Mouse (Mus musculus) adrenal gland, adult 2 months (tissue): Measurements from ENCODE around the gene Exoc4. TPM values are rescaled to one million over a fixed set of nuclear protein-coding genes. Genes with fewer than 3 reads are reported as not detected.

ENCODE experiments used
- DNase-seq: peaks from one replicate; pipeline ENCODE4 v3.0.0; 2021
- long read RNA-seq: library from polyadenylated mRNA; stranded (forward); transcript quantifications from one replicate; pipeline ENCODE4 v2.0.0, GENCODE M21; 2021
- polyA plus RNA-seq: library from polyadenylated mRNA; depleted of rRNA; stranded (reverse); fragments of >200 nt; gene quantifications from 2 replicates; pipeline ENCODE4 v1.2.3, GENCODE M21; 2012; rRNA removed
- total RNA-seq, 2 experiments: library from RNA; stranded (reverse); gene quantifications; 2 replicates each; pipeline ENCODE4 v1.2.3; 2021

Exoc4 gene
- total RNA-seq = 10 to 100 TPM; 40.4 to 42.4 TPM
- 3.5 and 6.0 TPM in 2 replicates for polyA plus RNA-seq
- long read RNA-seq, full-length matches to known transcripts = 4 of 6 reads
- long read RNA-seq, partial matches to known transcripts = 0 of 6 reads
- long read RNA-seq, other reads (novel, unspliced or antisense) = 2 of 6 reads

DNA sequence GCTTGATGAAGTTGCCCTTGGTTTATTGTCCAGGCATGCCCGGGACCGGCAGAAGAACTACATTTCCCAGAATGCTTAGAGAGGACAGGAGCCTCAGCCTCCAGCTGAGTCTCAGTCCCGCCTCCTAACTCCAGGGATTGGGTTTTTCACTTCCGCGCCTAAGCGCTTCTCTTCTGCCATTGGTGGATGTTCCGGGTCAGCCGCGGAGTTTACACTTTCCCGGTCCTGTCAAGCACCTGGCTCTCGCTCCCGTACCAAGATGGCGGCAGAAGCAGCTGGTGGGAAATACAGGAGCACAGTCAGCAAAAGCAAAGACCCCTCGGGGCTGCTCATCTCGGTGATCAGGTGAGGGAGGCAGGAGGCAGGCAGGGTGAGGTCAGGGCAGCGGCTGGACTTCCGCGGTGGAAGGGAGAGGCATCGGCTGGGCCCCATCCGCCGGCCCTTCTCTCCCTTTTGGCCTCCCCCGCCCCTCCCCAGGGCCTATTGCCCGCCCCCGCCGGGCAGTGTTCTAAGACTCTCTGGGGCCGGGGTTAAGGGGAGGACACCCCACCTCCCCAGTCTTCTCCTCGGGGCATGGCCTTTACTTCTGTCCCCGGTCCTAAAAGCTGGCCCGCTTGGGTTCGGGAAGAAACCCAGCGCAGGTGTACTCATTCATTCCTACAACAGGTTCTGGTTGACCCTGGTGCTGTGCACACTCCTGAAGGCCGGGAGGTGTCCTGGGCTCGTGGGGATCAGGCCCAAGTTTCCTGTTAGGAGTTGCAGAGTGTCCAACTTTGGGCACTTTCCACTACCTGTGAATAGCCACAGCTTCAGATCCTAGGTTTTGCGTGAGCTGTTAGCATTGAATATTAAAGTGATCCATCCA is at the start of gene Exoc4:
TSS of gene Exoc4 (plus strand) at position 192 of the 865 bp plus-strand sequence.
- peak; percentile 97 for DNase-seq

DNA sequence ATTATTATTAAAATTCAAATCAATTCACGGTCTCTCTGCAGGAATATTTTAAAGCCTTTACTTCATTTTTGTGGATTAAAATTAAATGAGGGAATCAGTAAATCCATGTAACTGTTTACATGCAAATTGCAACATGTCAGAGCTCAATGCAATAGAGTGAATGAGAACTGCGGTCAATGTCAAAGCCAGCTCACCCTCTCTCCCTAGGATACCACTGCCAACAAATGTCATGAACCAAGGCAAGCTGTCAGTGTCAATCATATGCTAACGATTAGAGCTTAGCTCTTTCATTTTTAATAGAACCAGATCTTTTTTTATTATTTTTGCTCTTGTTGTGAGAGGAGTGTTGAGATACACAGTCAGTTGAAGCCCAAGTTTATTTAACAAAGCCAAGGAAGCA is 30.1 kb upstream of the Exoc4 start:
- DNase-seq = peak; percentile 10

DNA sequence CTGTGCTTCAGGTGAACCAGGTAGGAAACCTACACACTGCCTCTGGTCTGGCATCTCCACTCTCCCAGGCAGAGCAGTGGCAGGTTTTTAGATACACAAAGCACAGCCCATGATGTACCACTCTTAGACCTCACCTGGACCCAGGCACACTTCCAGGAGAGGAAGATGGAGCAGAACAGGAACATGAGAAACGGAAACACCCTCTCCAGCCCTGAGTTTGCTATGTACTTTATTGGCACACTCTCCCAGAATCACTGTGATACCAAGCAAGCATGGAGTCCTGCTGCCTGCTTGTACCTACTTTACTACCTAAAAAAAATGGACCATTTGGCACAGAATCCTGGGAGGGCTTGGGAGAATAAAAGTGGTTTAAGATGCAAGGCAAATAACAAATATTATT is 22.2 kb upstream of the Exoc4 start:
- DNase-seq = no peak

DNA sequence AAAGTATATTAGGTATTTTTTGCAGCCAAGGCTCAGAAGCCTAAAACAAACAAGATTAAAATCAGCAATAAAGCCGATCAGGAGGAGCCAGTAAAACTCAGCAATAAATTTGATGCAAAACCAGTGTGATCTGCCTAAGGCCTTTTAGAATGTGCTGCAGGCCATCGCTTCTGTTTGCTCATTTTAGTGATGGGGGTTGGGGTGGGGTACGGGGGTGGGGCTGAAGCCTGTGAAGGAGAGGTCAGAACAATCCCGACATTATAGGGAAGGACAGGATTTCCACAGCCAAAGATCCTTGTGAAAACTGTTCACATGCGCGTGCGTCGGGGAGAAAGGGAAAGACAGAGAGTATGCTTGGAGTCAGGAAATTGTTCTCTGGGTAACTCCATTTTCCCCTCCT is 21.5 kb upstream of the Exoc4 start:
- DNase-seq = no peak

DNA sequence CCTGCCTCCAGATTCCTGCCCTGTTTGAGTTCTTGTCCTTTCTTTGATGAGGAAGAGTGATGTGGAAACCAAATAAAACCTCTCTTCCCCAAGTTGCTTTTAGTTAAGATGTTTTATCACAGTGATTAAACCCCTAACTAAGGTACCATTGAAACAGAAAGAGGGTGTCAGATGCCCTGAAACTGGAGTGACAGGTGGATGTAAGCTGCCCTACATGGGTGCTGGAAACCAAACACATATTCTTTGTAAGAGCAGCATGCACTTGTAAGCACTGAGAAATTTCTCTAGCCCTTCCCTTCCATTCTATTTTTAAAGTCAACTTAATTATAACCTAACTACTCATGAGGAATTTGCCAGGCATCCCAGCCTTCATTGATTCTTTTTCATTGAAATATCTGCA is 7.6 kb upstream of the Exoc4 start:
- no peak for DNase-seq

DNA sequence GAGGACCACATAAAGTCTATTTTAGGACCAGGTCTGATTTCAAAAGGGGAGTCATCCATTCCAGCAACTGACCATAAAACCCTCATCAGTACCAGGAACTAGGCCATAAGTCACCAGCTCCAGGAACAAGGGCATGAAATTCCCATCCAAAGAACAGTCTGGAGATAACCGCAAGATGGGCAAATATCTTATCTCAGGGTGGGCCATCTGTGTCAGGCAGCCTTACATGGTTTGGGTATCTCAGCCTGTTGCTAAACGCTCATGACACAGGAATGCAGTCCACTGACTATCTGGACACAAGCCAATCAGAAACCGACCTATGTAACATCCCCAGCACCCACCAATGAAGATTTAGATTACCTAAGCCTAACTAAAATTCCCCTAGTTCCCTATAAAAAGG is 4.3 kb upstream of the Exoc4 start:
- DNase-seq = no peak

DNA sequence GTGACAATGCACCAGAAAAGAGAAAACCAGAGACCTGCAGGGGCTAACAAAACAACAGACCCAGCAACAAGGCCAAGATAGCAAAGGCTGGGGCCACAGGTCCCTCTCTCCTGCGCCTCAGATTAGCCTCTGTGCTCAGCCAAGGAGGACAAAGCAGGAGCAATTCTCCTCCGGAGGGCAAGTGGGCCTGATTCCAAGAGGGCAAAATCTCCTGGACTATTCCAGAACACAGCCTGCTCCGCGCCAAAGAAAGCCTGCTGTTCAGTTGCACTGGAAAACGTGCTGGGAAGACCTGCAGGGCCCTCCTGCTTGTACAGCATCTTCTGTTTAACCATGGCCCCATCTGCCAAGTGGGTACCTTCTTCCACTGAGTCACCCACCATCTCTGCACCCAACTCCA is 1.7 kb upstream of the Exoc4 start:
- no peak for DNase-seq

DNA sequence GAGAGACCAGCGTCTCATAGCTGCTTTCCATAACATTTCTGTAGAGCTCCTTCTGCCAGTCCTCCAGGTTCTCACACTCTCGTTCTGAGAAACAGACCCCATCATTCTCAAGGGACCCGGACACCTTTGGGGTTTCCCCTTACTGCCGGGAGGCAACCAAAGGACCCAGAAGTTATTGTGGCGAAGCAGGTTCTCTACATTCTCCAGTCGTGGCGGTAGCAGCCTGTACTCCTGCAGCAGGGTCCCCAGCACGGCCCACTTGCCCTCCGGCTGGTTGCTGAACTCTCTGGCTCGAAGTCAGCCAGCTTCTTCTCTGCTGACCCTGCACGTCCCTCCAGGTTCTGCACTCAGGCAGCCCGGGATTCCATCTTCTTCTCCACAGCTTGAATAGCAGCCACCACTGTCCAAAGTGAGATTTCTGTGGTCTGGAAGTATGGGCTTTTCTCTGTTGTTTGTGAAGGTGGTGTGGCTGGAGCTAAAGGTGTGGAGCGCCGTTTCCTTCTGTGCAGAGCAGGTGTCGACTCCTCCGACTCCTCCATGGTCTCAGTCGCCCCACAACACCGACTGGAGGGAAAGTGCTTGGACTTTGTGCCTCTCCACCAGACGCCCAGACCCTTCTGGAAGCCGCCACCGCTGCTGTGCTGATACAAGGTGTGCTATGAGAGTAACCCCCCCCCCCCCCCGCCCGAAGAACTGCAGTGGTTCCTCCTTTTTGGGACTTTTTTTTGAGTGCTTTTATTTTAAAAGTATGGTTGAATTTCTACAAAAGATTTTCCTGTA is 1.1 kb upstream of the Exoc4 start:
- no peak for DNase-seq

DNA sequence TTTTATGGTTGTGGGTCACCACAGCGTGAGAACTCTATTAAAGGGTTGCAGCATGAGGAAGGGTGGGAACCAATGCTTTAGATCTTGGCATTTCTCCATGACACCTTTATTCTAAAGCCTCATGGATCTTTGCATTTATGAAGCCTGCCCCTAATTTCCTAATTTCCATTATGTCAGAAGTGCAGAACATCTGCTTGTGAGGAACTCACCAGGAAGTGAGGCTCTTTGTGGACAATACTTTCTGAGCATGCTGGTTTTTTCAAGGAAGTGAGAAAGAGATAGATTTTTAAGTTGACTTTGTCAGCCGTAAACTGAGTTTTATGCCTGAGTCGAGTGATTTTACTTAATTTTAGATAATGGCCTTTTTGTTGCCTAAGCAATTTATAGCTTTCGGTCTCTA is 7.8 kb downstream of the Exoc4 start:
- no peak for DNase-seq

DNA sequence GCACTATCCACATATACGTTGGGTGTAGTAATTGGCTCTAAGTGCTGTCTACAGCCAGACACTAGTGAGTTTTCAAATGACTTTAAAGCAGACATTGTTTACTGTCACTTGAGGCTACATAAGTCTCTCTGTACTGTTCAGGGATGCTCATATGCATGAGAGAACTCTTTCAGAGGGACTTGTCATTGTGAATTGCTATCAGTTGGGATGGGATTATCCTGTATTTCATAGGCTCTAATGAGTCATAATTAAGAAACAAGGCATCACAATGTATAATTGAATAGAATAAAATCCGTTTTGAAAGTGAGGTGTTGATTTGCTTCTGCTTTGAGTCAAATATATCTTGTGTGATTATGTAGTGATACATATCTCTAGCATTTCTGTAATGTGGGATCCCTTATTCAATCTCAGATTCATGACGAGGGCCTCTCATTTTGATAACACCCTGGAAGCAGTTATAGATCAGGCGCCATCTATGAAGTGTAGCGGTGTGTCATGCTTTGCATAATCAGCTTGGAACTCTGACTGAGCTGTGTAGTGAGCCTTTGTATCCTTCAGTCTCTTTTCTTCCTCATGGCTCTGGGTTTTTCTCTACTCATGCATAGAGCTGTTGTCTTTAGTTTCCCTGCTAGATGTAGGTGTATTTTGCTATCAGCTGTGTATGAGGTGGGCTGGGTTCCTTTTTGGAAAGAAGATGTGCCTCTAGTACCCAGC is 8.3 kb downstream of the Exoc4 start:
- no peak for DNase-seq

DNA sequence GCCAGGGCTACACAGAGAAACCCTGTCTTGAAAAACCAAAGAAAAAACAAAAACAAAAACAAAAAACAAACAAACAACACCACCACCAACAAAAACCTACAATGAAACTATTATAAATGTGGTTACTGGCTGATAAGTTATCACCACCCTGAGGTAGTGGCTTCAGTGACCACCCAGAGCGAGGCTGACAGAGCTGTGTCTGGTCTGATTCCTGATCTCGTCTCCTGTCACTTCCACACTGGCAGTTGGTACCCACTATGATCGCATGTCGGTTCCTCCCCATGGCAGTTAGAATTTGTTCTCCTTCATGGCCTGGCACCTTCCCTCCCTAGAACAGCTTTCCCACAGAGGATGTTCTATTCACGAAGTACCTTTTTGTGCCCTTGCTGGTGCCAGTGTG is 11.0 kb downstream of the Exoc4 start:
- no peak for DNase-seq

DNA sequence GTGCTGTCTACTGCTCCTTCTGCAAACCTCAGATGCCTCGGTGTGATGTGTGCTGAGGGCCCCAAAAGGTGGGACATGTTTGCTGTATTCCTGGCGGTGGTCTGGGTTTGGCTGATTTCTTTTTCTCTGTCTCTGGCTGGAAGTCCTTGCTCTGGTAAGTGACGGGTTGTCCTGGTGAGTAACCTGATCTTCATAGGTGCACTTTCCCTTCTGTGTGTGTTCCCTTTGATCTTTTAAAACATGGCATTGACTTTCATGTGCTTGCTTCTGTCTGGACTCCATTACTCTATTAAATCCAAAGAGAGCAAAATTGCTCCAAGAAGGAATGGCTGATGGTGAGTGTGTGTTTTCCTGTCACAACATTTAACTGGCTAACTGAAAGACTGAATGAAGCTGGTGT is 12.7 kb downstream of the Exoc4 start:
- no peak for DNase-seq

DNA sequence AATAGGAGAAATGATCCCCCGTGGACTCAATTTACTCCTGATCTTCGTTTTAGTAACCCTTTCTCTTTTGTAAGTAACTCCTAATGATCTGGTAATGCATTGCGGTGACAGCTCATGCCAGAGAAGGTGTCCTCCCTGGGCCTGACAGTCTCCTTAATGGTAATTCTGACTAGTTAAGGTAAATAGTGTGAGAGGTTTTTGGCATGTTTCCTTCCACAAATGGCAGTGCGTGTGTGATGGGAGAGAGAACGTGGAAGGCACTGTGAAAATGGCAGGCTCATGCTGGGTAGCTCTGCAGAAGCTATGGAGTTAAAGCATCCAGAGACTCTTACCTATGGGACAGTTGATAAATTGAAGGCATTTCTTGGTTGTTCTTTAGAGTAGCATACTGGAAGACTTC is 15.1 kb downstream of the Exoc4 start:
- DNase-seq = no peak

DNA sequence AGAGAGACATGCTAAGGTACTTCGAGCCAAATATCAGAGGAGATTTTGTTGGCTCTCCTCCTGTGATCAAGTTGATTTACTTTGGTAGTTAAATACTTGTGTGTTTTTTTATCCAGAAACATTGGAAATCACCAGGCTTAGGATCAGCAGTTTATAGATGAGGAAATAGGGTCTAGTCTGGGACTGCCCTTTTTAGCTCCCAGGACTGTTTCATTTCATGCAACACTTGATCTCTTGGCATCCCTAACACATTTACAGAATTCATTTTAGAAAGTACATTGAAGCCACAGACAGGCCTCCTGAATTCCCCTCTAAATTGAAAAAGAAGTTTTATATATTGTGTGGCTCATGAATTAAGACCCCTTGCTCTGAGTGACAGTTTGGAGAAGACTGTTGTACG is 15.5 kb downstream of the Exoc4 start:
- no peak for DNase-seq

DNA sequence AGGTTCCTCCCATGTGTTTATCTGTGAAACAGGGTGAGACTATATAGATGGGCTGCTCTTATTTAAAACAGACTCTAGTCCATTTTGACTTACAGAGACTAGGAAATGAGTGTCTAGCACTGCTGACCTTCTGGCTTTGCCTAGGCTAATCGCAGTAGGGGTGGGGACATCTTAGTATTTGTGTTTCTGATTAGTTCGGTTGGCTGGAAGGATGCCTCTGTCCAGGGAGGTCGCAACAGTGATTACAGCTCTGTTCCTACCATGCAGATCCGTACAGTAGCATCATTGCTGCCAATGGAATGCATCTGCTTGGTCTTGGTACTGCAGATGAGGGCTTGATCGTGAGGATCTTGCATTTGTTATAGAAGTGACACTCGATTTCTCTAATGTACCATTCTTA is 18.7 kb downstream of the Exoc4 start:
- no peak for DNase-seq

DNA sequence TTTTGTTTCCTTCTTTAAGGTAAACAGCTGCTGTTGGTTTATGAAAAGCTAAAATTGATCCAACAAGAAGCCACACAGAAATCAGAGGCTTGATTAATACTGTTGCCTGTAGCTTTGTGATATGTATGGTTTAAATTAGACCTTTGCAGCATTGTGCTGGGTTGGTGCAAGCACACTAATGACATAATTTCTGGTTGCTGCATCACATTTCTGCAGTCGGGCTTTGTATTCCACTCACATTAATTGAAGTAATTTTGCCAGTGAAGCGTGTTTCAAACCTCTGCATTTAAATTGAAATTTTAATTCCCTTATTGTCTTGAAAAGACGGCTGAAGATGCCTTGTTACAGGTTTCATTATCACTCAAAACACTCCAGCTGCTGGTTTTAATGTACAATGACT is 34.6 kb downstream of the Exoc4 start:
- no peak for DNase-seq

DNA sequence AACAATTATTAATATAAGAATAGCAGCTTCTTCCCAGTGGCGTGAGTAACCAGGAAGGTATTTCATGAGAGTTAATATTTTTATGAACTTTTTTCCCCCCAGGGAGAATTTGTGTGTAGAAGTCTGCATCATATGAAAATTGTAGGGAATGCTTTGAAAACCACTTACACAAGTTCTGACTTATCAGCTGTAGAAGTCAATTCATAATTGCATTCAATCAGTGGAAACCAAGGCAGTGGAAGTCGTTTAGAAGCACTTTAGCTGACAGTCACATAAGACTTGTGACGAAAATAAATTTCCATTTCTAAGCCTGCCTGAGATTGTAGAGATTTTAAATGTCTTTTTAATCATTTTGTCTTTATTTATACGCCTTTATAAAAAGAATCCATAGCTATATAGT is 35.1 kb downstream of the Exoc4 start:
- DNase-seq = no peak

DNA sequence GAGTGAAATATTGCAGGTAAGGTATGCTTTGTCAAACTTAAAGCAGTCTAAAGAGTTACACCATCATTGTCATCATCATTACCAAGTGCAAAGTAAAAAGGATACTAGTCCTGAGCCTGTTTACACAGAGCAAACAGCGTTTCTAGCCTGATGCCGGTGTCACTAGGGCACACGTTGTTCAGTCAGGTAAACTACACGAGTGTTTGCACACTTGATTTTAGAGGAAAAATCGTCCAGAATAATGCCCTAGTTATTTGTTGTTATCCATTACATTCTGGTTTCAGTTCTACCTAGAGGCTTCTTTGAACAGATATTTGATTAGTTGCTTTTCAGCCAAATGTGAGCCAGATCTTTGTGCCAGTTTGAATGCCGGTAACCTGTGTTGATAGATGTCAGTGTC is 37.5 kb downstream of the Exoc4 start:
- DNase-seq = no peak

DNA sequence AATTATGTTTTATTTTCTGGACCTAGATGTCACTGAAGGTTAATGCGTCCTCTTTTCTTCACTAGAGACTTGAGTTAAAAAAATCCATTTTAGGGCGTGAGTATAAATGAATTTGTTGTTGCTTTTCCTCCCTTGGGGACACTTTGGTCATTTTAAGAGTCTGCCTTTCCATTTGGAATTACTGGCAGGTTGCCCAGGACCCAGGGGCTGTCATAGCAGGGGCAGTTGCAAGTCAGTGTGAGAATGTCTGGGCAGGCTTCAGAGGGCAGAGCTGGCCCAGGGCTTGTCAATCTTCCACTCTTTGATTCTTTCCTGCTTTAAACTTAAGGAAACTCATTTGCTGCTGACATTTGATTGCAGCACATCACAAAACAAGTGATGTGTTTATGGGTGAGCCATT is 45.7 kb downstream of the Exoc4 start:
- peak; percentile 30 for DNase-seq

DNA sequence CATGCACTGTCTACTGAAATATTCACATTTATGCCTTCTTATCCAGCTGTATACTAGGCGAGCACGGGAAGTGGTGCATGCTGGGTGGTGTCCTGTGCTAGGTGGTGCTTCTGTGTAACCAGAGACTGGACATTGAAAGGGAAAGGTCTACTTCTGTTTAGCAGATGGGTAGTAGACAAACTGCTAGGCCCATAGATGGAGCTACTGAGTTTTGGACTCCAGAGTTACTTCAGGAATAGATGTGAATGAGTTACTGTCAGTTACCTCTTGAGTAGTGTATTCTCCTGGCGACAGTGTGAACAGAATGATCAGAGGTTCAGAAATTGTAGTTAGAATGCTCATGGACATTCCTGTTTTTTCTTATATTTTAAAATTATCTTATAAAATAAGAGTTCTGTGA is 48.7 kb downstream of the Exoc4 start:
- DNase-seq = no peak

DNA sequence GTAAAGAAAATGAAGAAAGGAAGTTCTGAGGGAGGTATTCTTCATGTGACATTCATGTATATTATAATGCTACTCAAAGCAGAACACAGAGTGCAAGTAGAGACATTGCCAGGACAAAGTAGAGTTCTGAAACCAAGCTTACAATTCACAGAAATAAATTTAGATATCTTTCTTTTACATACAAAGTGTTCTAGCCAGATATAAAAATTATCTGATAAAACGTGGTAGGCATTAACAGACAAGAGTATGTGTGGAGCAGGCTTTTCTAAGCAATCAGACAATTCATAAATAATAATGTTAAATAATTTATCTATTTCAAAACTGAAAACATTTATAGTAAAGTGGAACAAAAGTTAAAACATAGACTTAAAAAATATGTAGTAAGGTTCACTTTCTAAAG is 49.9 kb downstream of the Exoc4 start:
- no peak for DNase-seq

DNA sequence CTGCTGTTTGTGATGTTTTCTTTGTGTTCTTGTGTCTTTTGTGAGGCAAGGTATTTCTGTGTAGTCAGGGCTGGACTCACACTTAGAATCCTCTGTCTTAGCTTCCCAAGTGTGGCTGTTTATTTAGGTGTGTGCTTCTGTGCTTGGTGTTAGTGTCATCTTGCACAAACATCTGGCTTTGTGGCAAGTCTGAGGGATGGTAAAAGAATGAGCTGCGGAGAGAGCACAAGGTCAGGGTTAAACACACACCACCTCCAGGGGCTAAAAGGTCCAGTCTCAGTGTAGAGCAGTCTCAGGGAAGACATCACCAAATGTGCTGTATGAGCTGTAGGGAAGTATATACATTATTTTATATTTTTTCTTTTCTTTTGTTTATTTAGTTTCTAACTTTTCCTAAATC is 57.1 kb downstream of the Exoc4 start:
- no peak for DNase-seq

DNA sequence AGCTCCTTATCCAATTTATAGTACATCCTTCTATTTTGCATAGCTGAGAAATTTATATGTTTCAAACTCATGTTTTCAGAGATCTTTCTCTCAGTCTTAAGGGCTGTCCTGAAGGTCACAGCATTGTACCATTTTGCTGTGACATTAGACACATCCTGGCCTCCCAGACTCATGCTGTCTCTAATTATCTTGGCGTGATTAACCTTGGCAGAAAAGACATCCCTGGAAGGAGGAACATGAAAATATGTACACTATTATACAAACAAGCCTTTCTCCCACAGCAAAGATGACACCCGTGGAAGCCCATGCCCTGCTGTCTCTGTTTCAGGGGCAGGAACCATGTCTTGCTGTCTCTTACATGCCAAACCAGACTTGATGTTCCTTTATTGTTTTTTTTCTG is 59.8 kb downstream of the Exoc4 start:
- DNase-seq = no peak
